Mouse (Mus musculus) CH12.LX (cell line): ENCODE measurements around the gene 4933415A04Rik. TPM values are rescaled to one million over a fixed set of nuclear protein-coding genes. Genes with fewer than 3 reads are reported as not detected.

Source experiments
- DNase-seq: peaks from one replicate; pipeline ENCODE4 v3.0.0-alpha.2; 2013; ENCODE audit errors: extremely low read depth
- H3K27ac ChIP-seq: 2 replicates; pipeline ENCODE4 v1.5.1; 2012; ENCODE audit warnings: low read depth, mild to moderate bottlenecking, control low read depth, moderate library complexity; ENCODE audit not compliant: insufficient read depth
- H3K27me3 ChIP-seq: replicated peaks from 2 replicates; pipeline ENCODE3; 2012; ENCODE audit warnings: inconsistent platforms
- H3K36me3 ChIP-seq, 2 experiments: replicated peaks in 1 of 2; 2 replicates each; pipeline versions ENCODE3 to v1.6.1; 2012; ENCODE audit warnings: inconsistent platforms in 1 of 2, low read length in 1 of 2, mild to moderate bottlenecking in 1 of 2, mixed read lengths in 1 of 2, moderate library complexity in 1 of 2; ENCODE audit not compliant: control insufficient read depth in 1 of 2, insufficient read depth in 1 of 2
- H3K4me1 ChIP-seq, 2 experiments: 2 replicates each; pipeline ENCODE4 v1.6.1; 2012; ENCODE audit warnings: inconsistent platforms in 1 of 2, moderate library complexity in 1 of 2; ENCODE audit not compliant: insufficient read depth in 2 of 2, control insufficient read depth in 1 of 2
- H3K4me2 ChIP-seq: 2 replicates; pipeline ENCODE4 v1.6.1; 2012; ENCODE audit warnings: low read depth, mild to moderate bottlenecking, control low read depth; ENCODE audit not compliant: poor library complexity, insufficient read depth, severe bottlenecking
- H3K4me3 ChIP-seq, 3 experiments: fragments of 150-350 bp in 1 of 3; sonication (generic) in 1 of 3; replicated peaks in 1 of 3; 2 replicates each; pipeline versions ENCODE3 to v1.5.1; 2011 to 2012; ENCODE audit warnings: low read depth in 2 of 3, low read length in 2 of 3, mild to moderate bottlenecking in 2 of 3, moderate library complexity in 2 of 3, control low read depth in 1 of 3, improper control_type of control experiment in 1 of 3, inconsistent platforms in 1 of 3, mixed read lengths in 1 of 3; ENCODE audit not compliant: poor library complexity in 1 of 3
- H3K79me2 ChIP-seq: replicated peaks from 2 replicates; pipeline ENCODE4 v1.6.1; 2012; ENCODE audit warnings: mild to moderate bottlenecking, moderate library complexity; ENCODE audit not compliant: control insufficient read depth, poor library complexity, insufficient read depth, severe bottlenecking; ENCODE audit errors: extremely low read depth
- H3K9ac ChIP-seq: 2 replicates; pipeline ENCODE4 v1.6.1; 2012; ENCODE audit warnings: low read depth, mild to moderate bottlenecking, control low read depth, moderate library complexity; ENCODE audit not compliant: insufficient read depth
- H3K9me3 ChIP-seq: replicated peaks from 2 replicates; pipeline ENCODE3; 2012; ENCODE audit warnings: low read length, inconsistent platforms, mixed read lengths
- CTCF ChIP-seq, 2 experiments: IDR thresholded peaks in 1 of 2; conservative IDR thresholded peaks in 1 of 2; 2 replicates each; pipeline ENCODE4 v1.5.1; 2011 to 2012; ENCODE audit warnings: low read depth in 2 of 2, low read length in 2 of 2, improper control_type of control experiment in 1 of 2, inconsistent platforms in 1 of 2, mild to moderate bottlenecking in 1 of 2, moderate library complexity in 1 of 2
- E2F4 ChIP-seq: IDR thresholded peaks from 2 replicates; pipeline ENCODE4 v1.6.1; 2011; ENCODE audit warnings: low read depth, low read length, improper control_type of control experiment; ENCODE audit not compliant: insufficient replicate concordance
- ELF1 ChIP-seq: IDR thresholded peaks from 2 replicates; pipeline ENCODE4 v1.6.1; 2014; ENCODE audit warnings: low read depth, mild to moderate bottlenecking, inconsistent platforms, low read length, improper control_type of control experiment
- GABPA ChIP-seq: IDR thresholded peaks from 2 replicates; pipeline ENCODE4 v1.6.1; 2012; ENCODE audit warnings: low read depth, low read length, improper control_type of control experiment, inconsistent platforms; ENCODE audit not compliant: insufficient replicate concordance
- HCFC1 ChIP-seq: IDR thresholded peaks from 2 replicates; pipeline ENCODE4 v1.6.1; 2012; ENCODE audit warnings: low read depth, mild to moderate bottlenecking, inconsistent platforms, low read length, improper control_type of control experiment
- IRF4 ChIP-seq: IDR thresholded peaks from 2 replicates; pipeline ENCODE4 v1.6.1; 2014; ENCODE audit warnings: low read depth, mild to moderate bottlenecking, inconsistent platforms, low read length, improper control_type of control experiment
- JUN ChIP-seq: IDR thresholded peaks from 2 replicates; pipeline ENCODE4 v1.6.1; 2011; ENCODE audit warnings: low read depth, mild to moderate bottlenecking, low read length, improper control_type of control experiment, moderate library complexity; ENCODE audit not compliant: insufficient read depth
- KAT2A ChIP-seq: IDR thresholded peaks from 2 replicates; pipeline ENCODE4 v1.6.1; 2012; ENCODE audit warnings: low read length, improper control_type of control experiment, inconsistent platforms; ENCODE audit not compliant: insufficient replicate concordance
- MAX ChIP-seq: IDR thresholded peaks from 2 replicates; pipeline ENCODE4 v1.6.1; 2011; ENCODE audit warnings: low read length, improper control_type of control experiment
- MAZ ChIP-seq: IDR thresholded peaks from 2 replicates; pipeline ENCODE4 v1.6.1; 2012; ENCODE audit warnings: low read depth, mild to moderate bottlenecking, inconsistent platforms, low read length, improper control_type of control experiment, moderate library complexity
- MEF2A ChIP-seq: IDR thresholded peaks from 2 replicates; pipeline ENCODE4 v1.6.1; 2014; ENCODE audit warnings: low read depth, mild to moderate bottlenecking, inconsistent platforms, low read length, improper control_type of control experiment, borderline replicate concordance
- MXI1 ChIP-seq: IDR thresholded peaks from 2 replicates; pipeline ENCODE4 v1.6.1; 2011; ENCODE audit warnings: mild to moderate bottlenecking, low read depth, low read length, improper control_type of control experiment
- MYC ChIP-seq: IDR thresholded peaks from 2 replicates; pipeline ENCODE4 v1.6.1; 2011; ENCODE audit warnings: low read depth, mild to moderate bottlenecking, improper control_type of control experiment, low read length
- NELFE ChIP-seq: IDR thresholded peaks from 2 replicates; pipeline ENCODE4 v1.6.1; 2011; ENCODE audit warnings: low read depth, low read length, improper control_type of control experiment
- PAX5 ChIP-seq: IDR thresholded peaks from 2 replicates; pipeline ENCODE4 v1.6.1; 2012; ENCODE audit warnings: low read length, inconsistent platforms, mixed read lengths
- POLR2A ChIP-seq: IDR thresholded peaks from 2 replicates; pipeline ENCODE4 v1.6.1; 2011; ENCODE audit warnings: low read depth, mild to moderate bottlenecking, improper control_type of control experiment, low read length
- POLR2AphosphoS2 ChIP-seq: IDR thresholded peaks from 2 replicates; pipeline ENCODE4 v1.6.1; 2011; ENCODE audit warnings: low read depth, low read length, improper control_type of control experiment
- RAD21 ChIP-seq: IDR thresholded peaks from 2 replicates; pipeline ENCODE4 v1.6.1; 2011; ENCODE audit warnings: low read depth, mild to moderate bottlenecking, low read length, improper control_type of control experiment, moderate library complexity
- SIN3A ChIP-seq: IDR thresholded peaks from 2 replicates; pipeline ENCODE4 v1.6.1; 2012; ENCODE audit warnings: low read length, improper control_type of control experiment, inconsistent platforms
- SMC3 ChIP-seq: IDR thresholded peaks from 2 replicates; pipeline ENCODE4 v1.6.1; 2011; ENCODE audit warnings: low read depth, low read length, improper control_type of control experiment
- TBP ChIP-seq: conservative IDR thresholded peaks from 2 replicates; pipeline ENCODE4 v1.6.1; 2011; ENCODE audit warnings: low read depth, low read length, improper control_type of control experiment
- UBTF ChIP-seq: IDR thresholded peaks from 2 replicates; pipeline ENCODE4 v1.6.1; 2012; ENCODE audit warnings: low read depth, mild to moderate bottlenecking, inconsistent platforms, low read length, improper control_type of control experiment, moderate library complexity
- USF1 ChIP-seq: IDR thresholded peaks from 2 replicates; pipeline ENCODE4 v1.6.1; 2014; ENCODE audit warnings: low read depth, mild to moderate bottlenecking, inconsistent platforms, low read length, improper control_type of control experiment
- ZKSCAN1 ChIP-seq: IDR thresholded peaks from 2 replicates; pipeline ENCODE4 v1.6.1; 2012; ENCODE audit warnings: low read depth, inconsistent platforms, low read length, improper control_type of control experiment, borderline replicate concordance
- ZNF384 ChIP-seq: IDR thresholded peaks from 2 replicates; pipeline ENCODE4 v1.6.1; 2012; ENCODE audit warnings: low read depth, low read length, improper control_type of control experiment, inconsistent platforms
- dilution Hi-C: fragments of 300-500 bp; cut with MboI; formaldehyde crosslinking; loops from 2 replicates; pipeline ENCODE4 v1.14.3; 2020; ENCODE audit warnings: low sequenced_read_pairs; ENCODE audit not compliant: extremely low pct_unique_long_range_greater_than_20kb, extremely low pct_ligation_motif_present
- in situ Hi-C: fragments of 300-500 bp; cut with MboI; formaldehyde crosslinking; loops from 3 replicates; pipeline ENCODE4 v1.14.3; 2019; ENCODE audit warnings: low sequenced_read_pairs, low pct_ligation_motif_present, low pct_unique_long_range_greater_than_20kb, mixed read lengths
- polyA plus RNA-seq: library from polyadenylated mRNA; unstranded; fragments of >175 nt; gene quantifications from 2 replicates; pipeline ENCODE4 v1.2.1, GENCODE M21; 2012; ENCODE audit warnings: low read depth; ENCODE audit not compliant: insufficient read length
- total RNA-seq, 2 experiments: library from RNA; depleted of rRNA; stranded (reverse); fragments of 300-350 nt in 1 of 2; fragments of >200 nt in 1 of 2; gene quantifications; 2 replicates each; pipeline ENCODE4 v1.2.3; 2012 to 2014

The 4933415A04Rik gene
- total RNA-seq (2012; rRNA removed): not detected in 2 replicates
- not detected in 2 replicates for total RNA-seq (2014; rRNA removed)
- not detected in 2 replicates for polyA plus RNA-seq

GRCm38 (mm10) chr11:43586324-43587090, at the start of gene 4933415A04Rik:
Gene 4933415A04Rik (plus strand): TSS chr11:43587040.
- Histone ChIP-seq H3K4me2 (no peak within 1 kb of the TSS), H3K9me3 (no peaks in the 10 kb centered on the region), H3K36me3 (no peaks in the 10 kb centered on the region), H3K79me2 (no peaks in the 10 kb centered on the region), H3K4me1 (no peaks in the 10 kb centered on the region), H3K4me3 (no peak within 1 kb of the TSS), H3K27ac (no peak within 1 kb of the TSS), H3K9ac (no peak within 1 kb of the TSS), H3K27me3 (no peaks in the 10 kb centered on the region)
- peak; percentile 82 for DNase-seq
- in situ Hi-C loops (loop anchor here (5.0 kb wide), 1 partner anchor 94 kb away; no protein-coding TSS in a partner anchor), dilution Hi-C loops (no loop called here)
- no peak for TF ChIP-seq SIN3A
- no peak for TF ChIP-seq JUN
- TF ChIP-seq UBTF: no peak
- TF ChIP-seq CTCF (conservative IDR thresholded peaks at IDR 0.05 in 1 of 2, IDR thresholded peaks at IDR 0.05 in 1 of 2; ENCODE audit: low read depth in 2 of 2, low read length in 2 of 2): peak; percentile 72 to 85
- no peak for TF ChIP-seq POLR2AphosphoS2
- TF ChIP-seq MEF2A: no peak
- TF ChIP-seq MXI1: no peak
- no peak for TF ChIP-seq TBP
- TF ChIP-seq IRF4: no peak
- no peak for TF ChIP-seq POLR2A
- TF ChIP-seq ELF1: no peak
- TF ChIP-seq MYC: no peak
- TF ChIP-seq NELFE: no peak
- no peak for TF ChIP-seq E2F4
- TF ChIP-seq GABPA: no peak
- TF ChIP-seq MAX: no peak
- peak; percentile 35 for TF ChIP-seq RAD21
- peak; percentile 37; the same call in 1 of the 2 replicates for TF ChIP-seq ZNF384
- TF ChIP-seq SMC3: peak; percentile 87
- TF ChIP-seq USF1: no peak
- no peak for TF ChIP-seq ZKSCAN1
- no peak for TF ChIP-seq PAX5
- TF ChIP-seq KAT2A: no peak
- no peak for TF ChIP-seq HCFC1
- TF ChIP-seq MAZ: no peak
